Mouse (Mus musculus): ENCODE results near the gene Swsap1. TPM values are rescaled to one million over a fixed set of nuclear protein-coding genes. Genes with fewer than 3 reads are reported as not detected.
A peak's percentile ranks its signal among the peaks of the same experiment; 100 is the strongest.

The Swsap1 gene
- polyA plus RNA-seq, 1 experiment from 2014 or later, result 5.8 TPM

GRCm38 (mm10) chr9:21924099-21924493, 31.5 kb upstream of the Swsap1 start:
- Histone ChIP-seq H3K27ac (replicated peaks) (no peak overlapping the region), H3K4me1 (peaks cover 21% of the 10 kb centered on the region), H3K4me3 (replicated peaks) (no peak overlapping the region), H3K9me3 (replicated peaks) (no peaks in the 10 kb centered on the region), H3K36me3 (peaks cover 4% of the 10 kb centered on the region; the same call in 1 of the 2 replicates), H3K9ac (no peak overlapping the region), H3K4me2 (replicated peaks) (no peak overlapping the region), H3K27me3 (no peaks in the 10 kb centered on the region)
- peak; percentile 5; the same call in 1 of the 2 replicates for ATAC-seq (ENCODE audit: insufficient number of reproducible peaks, low FRiP score, low TSS enrichment, low read depth)
- WGBS, result 56% methylated on average over 6 of the region's 6 CpGs

- Histone ChIP-seq H3K4me2 (replicated peaks) (no peak overlapping the region), H3K9ac (no peak overlapping the region), H3K27me3 (no peaks in the 10 kb centered on the region), H3K4me3 (replicated peaks) (no peak overlapping the region), H3K9me3 (replicated peaks) (no peaks in the 10 kb centered on the region), H3K36me3 (peaks cover 4% of the 10 kb centered on the region; the same call in 1 of the 2 replicates), H3K4me1 (peaks cover 21% of the 10 kb centered on the region), H3K27ac (replicated peaks) (no peak overlapping the region)
- 83% methylated on average over 3 of the region's 3 CpGs for WGBS
- ATAC-seq (ENCODE audit: insufficient number of reproducible peaks, low FRiP score, low TSS enrichment, low read depth), result no peak
These were observed 30.5 kb upstream of the Swsap1 start for GRCm38 (mm10) chr9:21925034-21925433.

GRCm38 (mm10) chr9:21925506-21925905, 30.0 kb upstream of the Swsap1 start:
- no peak overlapping the region for H3K4me2 ChIP-seq (replicated peaks)
- no peaks in the 10 kb centered on the region for H3K27me3 ChIP-seq
- no peak for ATAC-seq (ENCODE audit: insufficient number of reproducible peaks, low FRiP score, low TSS enrichment, low read depth)
- H3K9me3 ChIP-seq (replicated peaks), result no peaks in the 10 kb centered on the region
- H3K4me3 ChIP-seq (replicated peaks), result no peak overlapping the region
- H3K36me3 ChIP-seq, result peaks cover 4% of the 10 kb centered on the region; the same call in 1 of the 2 replicates
- H3K4me1 ChIP-seq, result peaks cover 21% of the 10 kb centered on the region
- H3K27ac ChIP-seq (replicated peaks), result no peak overlapping the region
- H3K9ac ChIP-seq, result no peak overlapping the region
- 97% methylated on average over 1 of the region's 1 CpGs for WGBS

GRCm38 (mm10) chr9:21926155-21926554, 29.4 kb upstream of the Swsap1 start:
- peaks cover 21% of the 10 kb centered on the region for H3K4me1 ChIP-seq
- no peak overlapping the region for H3K27ac ChIP-seq (replicated peaks)
- 75% methylated on average over 6 of the region's 6 CpGs for WGBS
- H3K36me3 ChIP-seq, result peaks cover 4% of the 10 kb centered on the region; the same call in 1 of the 2 replicates
- H3K9me3 ChIP-seq (replicated peaks), result no peaks in the 10 kb centered on the region
- no peak overlapping the region for H3K9ac ChIP-seq
- no peak for ATAC-seq (ENCODE audit: insufficient number of reproducible peaks, low FRiP score, low TSS enrichment, low read depth)
- no peaks in the 10 kb centered on the region for H3K27me3 ChIP-seq
- peak overlapping the region; percentile 54 for H3K4me3 ChIP-seq (replicated peaks)
- H3K4me2 ChIP-seq (replicated peaks), result peak overlapping the region; percentile 63

GRCm38 (mm10) chr9:21926784-21927183, 28.8 kb upstream of the Swsap1 start:
- H3K4me2 ChIP-seq (replicated peaks), result peak overlapping the region; percentile 63
- H3K36me3 ChIP-seq, result peaks cover 4% of the 10 kb centered on the region; the same call in 1 of the 2 replicates
- H3K27me3 ChIP-seq, result no peaks in the 10 kb centered on the region
- peaks cover 21% of the 10 kb centered on the region for H3K4me1 ChIP-seq
- WGBS, result 2% methylated on average over 6 of the region's 6 CpGs
- H3K27ac ChIP-seq (replicated peaks), result peak overlapping the region; percentile 49
- peak overlapping the region; percentile 45 for H3K9ac ChIP-seq
- no peaks in the 10 kb centered on the region for H3K9me3 ChIP-seq (replicated peaks)
- ATAC-seq (ENCODE audit: insufficient number of reproducible peaks, low FRiP score, low TSS enrichment, low read depth), result no peak
- H3K4me3 ChIP-seq (replicated peaks), result peak overlapping the region; percentile 54

- peak within 1 kb of the TSS; percentile 54 for H3K4me3 ChIP-seq (replicated peaks)
- peak within 1 kb of the TSS; percentile 49 for H3K27ac ChIP-seq (replicated peaks)
- no peaks in the 10 kb centered on the region for H3K9me3 ChIP-seq (replicated peaks)
- peaks cover 4% of the 10 kb centered on the region; the same call in 1 of the 2 replicates for H3K36me3 ChIP-seq
- no peaks in the 10 kb centered on the region for H3K27me3 ChIP-seq
- H3K4me2 ChIP-seq (replicated peaks), result peak within 1 kb of the TSS; percentile 63
- peak within 1 kb of the TSS; percentile 45 for H3K9ac ChIP-seq
- ATAC-seq (ENCODE audit: insufficient number of reproducible peaks, low FRiP score, low TSS enrichment, low read depth), result peak; percentile 94
- peaks cover 21% of the 10 kb centered on the region for H3K4me1 ChIP-seq
- under 1% methylated on average over 28 of the region's 28 CpGs for WGBS
These were observed 28.3 kb upstream of the Swsap1 start, which contains the start of the genes Ccdc159 and Tmem205 for GRCm38 (mm10) chr9:21927208-21927753. Gene Ccdc159, plus strand, starts transcription at chr9:21927471. Gene Tmem205, minus strand, starts transcription at chr9:21927556.

- H3K27ac ChIP-seq (replicated peaks), result no peak overlapping the region
- H3K9ac ChIP-seq, result no peak overlapping the region
- no peak for ATAC-seq (ENCODE audit: insufficient number of reproducible peaks, low FRiP score, low TSS enrichment, low read depth)
- H3K4me3 ChIP-seq (replicated peaks), result no peak overlapping the region
- H3K27me3 ChIP-seq, result no peaks in the 10 kb centered on the region
- WGBS, result 82% methylated on average over 3 of the region's 3 CpGs
- peaks cover 16% of the 10 kb centered on the region for H3K4me1 ChIP-seq
- H3K9me3 ChIP-seq (replicated peaks), result no peaks in the 10 kb centered on the region
- H3K36me3 ChIP-seq, result peaks cover 4% of the 10 kb centered on the region; the same call in 1 of the 2 replicates
- no peak overlapping the region for H3K4me2 ChIP-seq (replicated peaks)
These were observed 26.3 kb upstream of the Swsap1 start for GRCm38 (mm10) chr9:21929208-21929607.

GRCm38 (mm10) chr9:21932006-21932405, 23.5 kb upstream of the Swsap1 start:
- Histone ChIP-seq H3K4me2 (replicated peaks) (no peak overlapping the region), H3K27me3 (no peaks in the 10 kb centered on the region), H3K27ac (replicated peaks) (no peak overlapping the region), H3K4me3 (replicated peaks) (no peak overlapping the region), H3K9ac (no peak overlapping the region), H3K9me3 (replicated peaks) (no peaks in the 10 kb centered on the region), H3K36me3 (no peaks in the 10 kb centered on the region), H3K4me1 (peaks cover 13% of the 10 kb centered on the region; the same call in 1 of the 2 replicates)
- WGBS, result 49% methylated on average over 2 of the region's 2 CpGs
- no peak for ATAC-seq (ENCODE audit: insufficient number of reproducible peaks, low FRiP score, low TSS enrichment, low read depth)

- Histone ChIP-seq H3K4me2 (replicated peaks) (no peak overlapping the region), H3K4me1 (peaks cover 11% of the 10 kb centered on the region; the same call in 1 of the 2 replicates), H3K9ac (no peak overlapping the region), H3K27ac (replicated peaks) (no peak overlapping the region), H3K27me3 (no peaks in the 10 kb centered on the region), H3K36me3 (no peaks in the 10 kb centered on the region), H3K9me3 (replicated peaks) (no peaks in the 10 kb centered on the region), H3K4me3 (replicated peaks) (no peak overlapping the region)
- WGBS, result 51% methylated on average over 12 of the region's 12 CpGs
- no peak for ATAC-seq (ENCODE audit: insufficient number of reproducible peaks, low FRiP score, low TSS enrichment, low read depth)
These were observed 23.0 kb upstream of the Swsap1 start for GRCm38 (mm10) chr9:21932445-21933137.

GRCm38 (mm10) chr9:21934021-21934420, 21.5 kb upstream of the Swsap1 start:
- Histone ChIP-seq H3K4me1 (peaks cover 16% of the 10 kb centered on the region), H3K4me2 (replicated peaks) (no peak overlapping the region), H3K9ac (no peak overlapping the region), H3K36me3 (no peaks in the 10 kb centered on the region), H3K27ac (replicated peaks) (no peak overlapping the region), H3K9me3 (replicated peaks) (no peaks in the 10 kb centered on the region), H3K4me3 (replicated peaks) (no peak overlapping the region), H3K27me3 (no peaks in the 10 kb centered on the region)
- ATAC-seq (ENCODE audit: insufficient number of reproducible peaks, low FRiP score, low TSS enrichment, low read depth), result no peak
- 87% methylated on average over 12 of the region's 12 CpGs for WGBS

GRCm38 (mm10) chr9:21935466-21936131, 20.0 kb upstream of the Swsap1 start:
- no peak overlapping the region for H3K4me3 ChIP-seq (replicated peaks)
- ATAC-seq (ENCODE audit: insufficient number of reproducible peaks, low FRiP score, low TSS enrichment, low read depth), result no peak
- WGBS, result 89% methylated on average over 7 of the region's 7 CpGs
- no peak overlapping the region for H3K9ac ChIP-seq
- no peak overlapping the region for H3K4me2 ChIP-seq (replicated peaks)
- H3K4me1 ChIP-seq, result peaks cover 16% of the 10 kb centered on the region
- no peak overlapping the region for H3K27ac ChIP-seq (replicated peaks)
- 0 out of 2 replicates have a peak, but pooled peaks cover under 1% of the 10 kb centered on the region for H3K36me3 ChIP-seq
- H3K27me3 ChIP-seq, result no peaks in the 10 kb centered on the region
- no peaks in the 10 kb centered on the region for H3K9me3 ChIP-seq (replicated peaks)

Data from embryonic facial prominence, embryonic 15.5 days (tissue).